Mouse (Mus musculus) small intestine, adult 2 months (tissue): Measurements from ENCODE around the gene Vav1. TPM values are rescaled to one million over a fixed set of nuclear protein-coding genes. Genes with fewer than 3 reads are reported as not detected.

Experiments
- H3K27ac ChIP-seq: fragments of 200-500 bp; 2 replicates; pipeline ENCODE4 v1.5.1; 2012; ENCODE audit warnings: low read depth, low read length, control low read depth, inconsistent platforms; ENCODE audit not compliant: insufficient read depth
- H3K27me3 ChIP-seq: fragments of 200-500 bp; 2 replicates; pipeline ENCODE4 v1.6.1; 2012; ENCODE audit warnings: mild to moderate bottlenecking, moderate library complexity, low read length, inconsistent platforms; ENCODE audit not compliant: control insufficient read depth, insufficient read depth
- H3K36me3 ChIP-seq: fragments of 200-500 bp; 2 replicates; pipeline ENCODE4 v1.6.1; 2012; ENCODE audit warnings: mild to moderate bottlenecking, low read length, control low read depth, inconsistent platforms; ENCODE audit not compliant: control insufficient read depth, insufficient read depth
- H3K4me1 ChIP-seq: fragments of 200-500 bp; 2 replicates; pipeline ENCODE4 v1.6.1; 2012; ENCODE audit warnings: low read length, inconsistent platforms, mixed read lengths; ENCODE audit not compliant: control insufficient read depth, insufficient read depth, insufficient read length
- H3K4me3 ChIP-seq: fragments of 200-500 bp; 2 replicates; pipeline ENCODE4 v1.5.1; 2012; ENCODE audit warnings: low read depth, mild to moderate bottlenecking, control low read depth, inconsistent platforms, low read length, moderate library complexity
- CTCF ChIP-seq: fragments of 200-500 bp; IDR thresholded peaks from 2 replicates; pipeline ENCODE4 v1.5.1; 2012; ENCODE audit warnings: low read depth, mild to moderate bottlenecking, control low read depth, inconsistent platforms, low read length, moderate library complexity, mixed read lengths; ENCODE audit not compliant: insufficient replicate concordance, insufficient read length; ENCODE audit errors: extremely low read depth
- POLR2A ChIP-seq: fragments of 200-500 bp; IDR thresholded peaks from 2 replicates; pipeline ENCODE4 v1.6.1; 2012; ENCODE audit warnings: low read depth, mild to moderate bottlenecking, control low read depth, inconsistent platforms, low read length, moderate library complexity
- WGBS: fragments of 180-500 bp; shearing (Covaris S2); methylation state at CpG from one replicate; pipeline ENCODE4 v1.1.7; 2018; 5-methylcytosine and 5-hydroxymethylcytosine counted together
- polyA plus RNA-seq: library from polyadenylated mRNA; depleted of rRNA; stranded (reverse); fragments of >200 nt; gene quantifications from 2 replicates; pipeline ENCODE4 v1.2.3, GENCODE M21; 2012

Gene Vav1
- polyA plus RNA-seq, 1 experiment: 6.1 TPM

GRCm38 (mm10) chr17:57234254-57234928, 44.5 kb upstream of the Vav1 start:
- 37% methylated on average over 12 of the region's 12 CpGs for WGBS
- Histone ChIP-seq H3K27me3 (no peaks in the 10 kb centered on the region), H3K4me3 (peak overlapping the region; percentile 64), H3K27ac (peak overlapping the region; percentile 92), H3K36me3 (peaks cover 29% of the 10 kb centered on the region), H3K4me1 (peaks cover 31% of the 10 kb centered on the region)
- TF ChIP-seq POLR2A (peak; percentile 38; the same call in 1 of the 2 replicates), CTCF (peak; percentile 40; the same call in 1 of the 2 replicates)

GRCm38 (mm10) chr17:57235803-57236202, 43.1 kb upstream of the Vav1 start:
- peaks cover 23% of the 10 kb centered on the region for H3K4me1 ChIP-seq
- TF ChIP-seq CTCF: no peak
- no peak for TF ChIP-seq POLR2A
- H3K36me3 ChIP-seq: peaks cover 29% of the 10 kb centered on the region
- no peak overlapping the region for H3K27ac ChIP-seq
- H3K4me3 ChIP-seq: peak overlapping the region; percentile 64
- 70% methylated on average over 5 of the region's 5 CpGs for WGBS
- no peaks in the 10 kb centered on the region for H3K27me3 ChIP-seq

GRCm38 (mm10) chr17:57237181-57237580, 41.7 kb upstream of the Vav1 start:
- H3K4me3 ChIP-seq: no peak overlapping the region
- H3K27me3 ChIP-seq: no peaks in the 10 kb centered on the region
- TF ChIP-seq CTCF: no peak
- no peak for TF ChIP-seq POLR2A
- H3K4me1 ChIP-seq: peaks cover 13% of the 10 kb centered on the region
- no peak overlapping the region for H3K27ac ChIP-seq
- WGBS: 95% methylated on average over 9 of the region's 9 CpGs
- H3K36me3 ChIP-seq: peaks cover 32% of the 10 kb centered on the region

- TF ChIP-seq POLR2A (no peak), CTCF (no peak)
- peaks cover 10% of the 10 kb centered on the region for H3K4me1 ChIP-seq
- H3K4me3 ChIP-seq: no peak overlapping the region
- H3K36me3 ChIP-seq: peaks cover 13% of the 10 kb centered on the region
- H3K27ac ChIP-seq: no peak overlapping the region
- WGBS: 82% methylated on average over 10 of the region's 10 CpGs
- no peaks in the 10 kb centered on the region for H3K27me3 ChIP-seq
Measured at GRCm38 (mm10) chr17:57243650-57244370, 35.1 kb upstream of the Vav1 start.

- Histone ChIP-seq H3K4me3 (no peak overlapping the region), H3K27me3 (no peaks in the 10 kb centered on the region), H3K36me3 (peaks cover 13% of the 10 kb centered on the region), H3K4me1 (peaks cover 13% of the 10 kb centered on the region), H3K27ac (no peak overlapping the region)
- no peak for TF ChIP-seq CTCF
- no peak for TF ChIP-seq POLR2A
- WGBS: 88% methylated on average over 10 of the region's 10 CpGs
Measured at GRCm38 (mm10) chr17:57245311-57245929, 33.5 kb upstream of the Vav1 start.

GRCm38 (mm10) chr17:57246663-57247392, 32.1 kb upstream of the Vav1 start:
- Histone ChIP-seq H3K27ac (0 out of 2 replicates have a peak overlapping the region, but pooled peaks have one; percentile 14), H3K36me3 (peaks cover 12% of the 10 kb centered on the region), H3K4me3 (peak overlapping the region; percentile 68), H3K27me3 (no peaks in the 10 kb centered on the region), H3K4me1 (peaks cover 16% of the 10 kb centered on the region)
- 2% methylated on average over 18 of the region's 18 CpGs for WGBS
- peak; percentile 14; the same call in 1 of the 2 replicates for TF ChIP-seq CTCF
- TF ChIP-seq POLR2A: no peak
